Mouse (Mus musculus) layer of hippocampus, adult 18-20 months (tissue): ENCODE measurements around the gene Serpina16. TPM values are rescaled to one million over a fixed set of nuclear protein-coding genes. Genes with fewer than 3 reads are reported as not detected.

Experiments used
- DNase-seq, 2 experiments: peaks; one replicate each; pipeline ENCODE4 v3.0.0; 2022; ENCODE audit warnings: low spot score in 2 of 2
- total RNA-seq, 2 experiments: library from RNA; stranded (reverse); gene quantifications; 2 replicates each; pipeline ENCODE4 v1.2.3; 2021

Gene Serpina16
- total RNA-seq, 2 experiments from 2014 or later = not detected

- no peak for DNase-seq
These were observed 17.9 kb downstream of the Serpina16 start for GRCm38 (mm10) chr12:103657991-103658390.

GRCm38 (mm10) chr12:103656848-103657626, 18.9 kb downstream of the Serpina16 start, which contains the start of gene Serpina6:
Gene Serpina6 (minus strand): TSS chr12:103657212.
- no peak for DNase-seq

GRCm38 (mm10) chr12:103655123-103656044, 20.6 kb downstream of the Serpina16 start:
- DNase-seq = no peak

GRCm38 (mm10) chr12:103653836-103654235, 22.1 kb downstream of the Serpina16 start:
- DNase-seq = no peak

GRCm38 (mm10) chr12:103646314-103646713, 29.6 kb downstream of the Serpina16 start:
- DNase-seq = no peak

- DNase-seq = no peak
These were observed 31.3 kb downstream of the Serpina16 start for GRCm38 (mm10) chr12:103644601-103645000.

GRCm38 (mm10) chr12:103643818-103644217, 32.1 kb downstream of the Serpina16 start:
- DNase-seq = no peak

- peak; percentile 72 to 93 for DNase-seq
These were observed 32.6 kb downstream of the Serpina16 start for GRCm38 (mm10) chr12:103643336-103643735.

- DNase-seq = no peak
These were observed 40.1 kb downstream of the Serpina16 start for GRCm38 (mm10) chr12:103635846-103636245.

- DNase-seq = peak in 1 of 2 experiments; percentile 45
These were observed 41.5 kb downstream of the Serpina16 start for GRCm38 (mm10) chr12:103634430-103634829.

GRCm38 (mm10) chr12:103631203-103631612, 44.7 kb downstream of the Serpina16 start, which contains the start of gene Serpina10:
Gene Serpina10 (minus strand): TSS chr12:103631444.
- DNase-seq = no peak

Other genes with a start within 250 kb of the Serpina16 start
- 100 to 1,000 TPM; 119 to 120 TPM for gene Ifi27, start 241.9 kb downstream of the Serpina16 start, total RNA-seq
- gene Ifi27l2a, start 232.5 kb downstream of the Serpina16 start, total RNA-seq = 1 to 10 TPM; 1.6 to 1.7 TPM
- not detected for gene Ifi27l2b, start 218.9 kb downstream of the Serpina16 start, total RNA-seq
- gene Ppp4r4, start 143.9 kb downstream of the Serpina16 start, total RNA-seq = 10 to 100 TPM; 44.6 to 50.3 TPM
- not detected for gene Serpina10, start 44.7 kb downstream of the Serpina16 start, total RNA-seq
- not detected for gene Serpina6, start 18.9 kb downstream of the Serpina16 start, total RNA-seq
- not detected for gene Serpina1f, start 19.4 kb upstream of the Serpina16 start, total RNA-seq
- gene Serpina1d, start 97.5 kb upstream of the Serpina16 start, total RNA-seq = not detected
- not detected for gene Serpina1b, start 154.2 kb upstream of the Serpina16 start, total RNA-seq
- not detected for gene Serpina1a, start 187.4 kb upstream of the Serpina16 start, total RNA-seq
- gene Serpina1c, start 228.7 kb upstream of the Serpina16 start, total RNA-seq = not detected